Mouse (Mus musculus) splenic B cell, adult 2 months (primary cell): ENCODE data around the gene 1700084M14Rik.
"Not testable (repeated sequence)": the region's sequence is repeated elsewhere in the genome, so short reads cannot be mapped to it uniquely, and the experiment has no call there.

Experiments used
- DNase-seq: peaks from one replicate; pipeline ENCODE4 v3.0.0-alpha.2; 2011; ENCODE audit warnings: low read depth, low spot score
- H3K27me3 ChIP-seq: 2 replicates; pipeline ENCODE4 v1.6.1; 2012; ENCODE audit warnings: mild to moderate bottlenecking, low read length, moderate library complexity, mixed read lengths; ENCODE audit not compliant: control insufficient read depth, poor library complexity, insufficient read depth, severe bottlenecking
- H3K36me3 ChIP-seq: 2 replicates; pipeline ENCODE4 v1.6.1; 2012; ENCODE audit warnings: mild to moderate bottlenecking, low read length, moderate library complexity, mixed read lengths; ENCODE audit not compliant: control insufficient read depth, poor library complexity, insufficient read depth, severe bottlenecking

1700084M14Rik gene

DNA sequence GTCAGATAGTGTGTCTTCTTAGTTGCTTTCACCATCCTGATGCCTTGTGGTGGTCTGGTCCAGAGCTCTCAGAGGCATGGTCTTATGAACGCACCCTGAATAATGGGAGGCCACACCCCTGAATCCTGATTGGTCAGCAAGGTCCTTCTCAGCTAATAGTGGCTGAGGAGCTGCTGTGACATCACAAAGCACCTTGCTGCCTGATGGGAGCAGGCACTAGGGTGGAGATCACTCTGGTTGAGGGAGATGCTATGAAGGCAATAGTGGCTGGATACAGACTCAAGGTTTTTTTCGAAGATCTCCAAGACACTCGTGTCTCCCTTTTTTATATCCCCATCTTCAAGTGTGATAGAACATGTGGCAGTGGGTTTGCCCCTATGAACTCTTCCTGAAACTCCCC is at the start of gene 1700084M14Rik:
Gene 1700084M14Rik, minus strand, starts transcription at position 101 of the 400 bp plus-strand sequence.
- not testable (repeated sequence) for H3K36me3 ChIP-seq, H3K27me3 ChIP-seq, DNase-seq
